Mouse (Mus musculus) embryo, embryonic 9.5 days (tissue): ENCODE data around the gene Il1rap.

Experiments used
- DNase-seq: peaks from one replicate; pipeline ENCODE4 v3.0.0-alpha.2; 2017; ENCODE audit errors: extremely low spot score

The Il1rap gene

GRCm38 (mm10) chr16:26728139-26728538 is 146.6 kb downstream of the Il1rap start:
- no peak for DNase-seq

- DNase-seq = no peak
Measured at GRCm38 (mm10) chr16:26730941-26731340, 149.4 kb downstream of the Il1rap start.

- no peak for DNase-seq
Measured at GRCm38 (mm10) chr16:26732566-26732965, 151.1 kb downstream of the Il1rap start.

GRCm38 (mm10) chr16:26755381-26756155 is 174.1 kb downstream of the Il1rap start:
- no peak for DNase-seq

GRCm38 (mm10) chr16:26775976-26776375 is 194.5 kb downstream of the Il1rap start:
- DNase-seq = no peak

- no peak for DNase-seq
Measured at GRCm38 (mm10) chr16:26777132-26777531, 195.6 kb downstream of the Il1rap start.
